Mouse (Mus musculus) E14TG2a.4 (cell line): ENCODE results near the gene Mak.

ENCODE experiments used
- CTCF ChIP-seq: conservative IDR thresholded peaks from 2 replicates; pipeline ENCODE4 v1.5.1; 2014; ENCODE audit warnings: low read length
- NANOG ChIP-seq: IDR thresholded peaks from 2 replicates; pipeline ENCODE4 v1.6.1; 2014; ENCODE audit warnings: borderline replicate concordance, low read length, mixed read lengths
- POU5F1 ChIP-seq: IDR thresholded peaks from 2 replicates; pipeline ENCODE4 v1.6.1; 2014; ENCODE audit warnings: low read length, borderline replicate concordance

DNA sequence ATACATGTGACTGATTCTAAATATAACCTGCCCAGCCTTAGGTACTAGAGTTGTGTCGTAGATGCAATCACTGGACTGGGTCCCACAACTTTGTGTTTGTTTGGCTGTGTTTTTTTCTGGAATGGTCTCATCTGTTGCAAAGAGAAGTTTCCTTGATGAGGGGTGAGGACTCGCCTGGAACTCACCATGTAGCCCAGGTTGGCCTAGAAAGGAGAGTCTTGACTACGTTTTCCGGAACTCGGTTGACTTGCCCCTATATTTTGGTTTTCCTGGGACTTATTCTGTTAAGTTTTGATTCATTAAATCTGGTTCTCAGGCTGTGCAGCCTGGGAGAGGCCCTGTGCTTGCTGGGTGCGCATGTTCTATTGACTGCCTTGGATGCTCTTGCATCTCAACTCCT, 1.2 kb upstream of the Mak start:
- TF ChIP-seq CTCF: no peak
- no peak for TF ChIP-seq NANOG
- no peak for TF ChIP-seq POU5F1
